Mouse (Mus musculus) mouse embryonic stem cell (cell line): ENCODE data around the gene Lhx5.

Experiments used
- in situ Hi-C, 2 experiments: fragments of 300-500 bp; cut with MboI; formaldehyde crosslinking; loops; 1 replicate in 1 of 2; 3 replicates in 1 of 2; pipeline ENCODE4 v1.14.3; 2019 to 2020; ENCODE audit warnings: low sequenced_read_pairs in 2 of 2, low pct_unique_long_range_greater_than_20kb in 1 of 2, mixed read lengths in 1 of 2; ENCODE audit not compliant: unreplicated experiment in 1 of 2

Lhx5 gene

GRCm38 (mm10) chr5:120476296-120476695, 44.8 kb downstream of the Lhx5 start, which contains the start of gene Sds:
Gene Sds (plus strand): TSS chr5:120476526.
- in situ Hi-C loops = no loop called here

- in situ Hi-C loops = no loop called here
These were observed 46.5 kb downstream of the Lhx5 start for GRCm38 (mm10) chr5:120477993-120478392.

- in situ Hi-C loops = no loop called here
These were observed 48.0 kb downstream of the Lhx5 start for GRCm38 (mm10) chr5:120479538-120479937.

GRCm38 (mm10) chr5:120481205-120481604, 49.7 kb downstream of the Lhx5 start:
- in situ Hi-C loops = no loop called here

- in situ Hi-C loops = no loop called here
These were observed 51.9 kb downstream of the Lhx5 start for GRCm38 (mm10) chr5:120483399-120483798.

GRCm38 (mm10) chr5:120487844-120488243, 56.3 kb downstream of the Lhx5 start:
- in situ Hi-C loops = no loop called here

GRCm38 (mm10) chr5:120490679-120491192, 59.2 kb downstream of the Lhx5 start:
- in situ Hi-C loops = no loop called here
